Mouse (Mus musculus) gonadal fat pad, adult 2 months (tissue): ENCODE data around the gene Sobp. TPM values are rescaled to one million over a fixed set of nuclear protein-coding genes. Genes with fewer than 3 reads are reported as not detected.

Source experiments
- DNase-seq: peaks from one replicate; pipeline ENCODE4 v3.0.0-alpha.2; 2012; ENCODE audit warnings: low read depth
- polyA plus RNA-seq: library from polyadenylated mRNA; depleted of rRNA; stranded (reverse); fragments of >200 nt; gene quantifications from 2 replicates; pipeline ENCODE4 v1.2.3, GENCODE M21; 2012

The Sobp gene
- polyA plus RNA-seq, 1 experiment: 0.35 TPM

DNA sequence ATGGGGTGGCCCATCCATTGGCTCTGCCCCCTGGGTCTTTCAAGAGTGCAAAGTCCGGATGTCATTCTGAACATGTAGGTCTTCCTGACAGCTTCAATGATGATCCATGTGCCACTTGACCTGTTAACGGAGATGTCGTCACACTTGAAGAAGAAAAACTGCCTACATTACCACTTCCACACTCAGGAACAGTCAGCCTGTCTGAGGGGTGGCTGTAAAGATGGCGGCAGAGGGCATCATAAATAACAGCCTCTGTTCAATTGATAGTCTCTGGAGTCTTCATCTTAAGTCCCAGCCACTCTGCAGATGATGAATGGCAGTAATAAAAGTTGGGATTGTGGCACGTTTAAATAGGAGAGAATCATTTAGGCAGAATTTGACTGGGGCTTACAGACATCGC, 87.4 kb downstream of the Sobp start:
- DNase-seq: no peak

DNA sequence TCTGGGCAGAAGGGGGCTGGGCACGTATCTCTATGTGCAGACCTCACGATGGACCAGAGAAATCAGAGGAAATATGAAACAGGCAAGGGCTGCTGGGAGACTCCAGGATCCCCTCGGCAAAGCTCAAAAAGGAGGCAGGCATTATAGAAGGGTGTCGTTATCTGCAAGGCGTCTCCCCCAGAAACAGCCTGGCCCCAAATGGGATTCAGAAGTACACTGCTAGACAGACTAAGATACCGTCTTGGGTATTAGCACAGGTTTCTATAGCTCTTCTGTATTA, 90.3 kb downstream of the Sobp start:
- no peak for DNase-seq

- DNase-seq: no peak
These were observed 90.8 kb downstream of the Sobp start for GRCm38 (mm10) chr10:43083288-43084086.

- DNase-seq: no peak
These were observed 93.0 kb downstream of the Sobp start for GRCm38 (mm10) chr10:43081316-43081715.

DNA sequence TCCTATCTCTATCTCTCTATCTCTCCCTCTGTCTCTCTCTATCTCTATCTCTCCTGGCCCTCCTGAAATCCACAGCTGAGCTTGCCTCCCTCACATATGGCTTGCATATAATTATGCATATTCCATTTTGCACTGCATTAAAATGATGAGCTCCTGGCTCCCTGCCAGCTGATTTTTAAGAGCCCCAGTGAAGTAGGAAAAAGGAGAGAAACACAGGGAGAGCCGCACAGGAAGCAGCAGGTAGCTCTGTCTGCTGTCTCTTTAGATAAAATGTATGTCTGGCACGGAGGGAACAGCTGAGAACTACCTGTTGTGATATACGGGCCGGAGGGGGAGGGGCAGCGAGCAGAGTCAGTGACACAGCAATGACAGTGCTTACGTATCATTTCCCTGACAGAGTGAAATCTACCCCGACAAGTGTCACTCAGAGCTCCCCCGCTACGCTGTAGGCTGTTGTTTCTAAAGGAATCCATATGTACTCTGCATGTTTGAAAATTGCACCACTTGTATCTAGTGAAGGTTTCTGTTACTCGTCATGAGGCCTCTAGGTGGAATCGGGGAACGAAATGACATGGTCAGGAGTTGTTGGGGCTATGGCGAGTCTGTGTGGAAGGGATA, 98.7 kb downstream of the Sobp start:
- DNase-seq: no peak

DNA sequence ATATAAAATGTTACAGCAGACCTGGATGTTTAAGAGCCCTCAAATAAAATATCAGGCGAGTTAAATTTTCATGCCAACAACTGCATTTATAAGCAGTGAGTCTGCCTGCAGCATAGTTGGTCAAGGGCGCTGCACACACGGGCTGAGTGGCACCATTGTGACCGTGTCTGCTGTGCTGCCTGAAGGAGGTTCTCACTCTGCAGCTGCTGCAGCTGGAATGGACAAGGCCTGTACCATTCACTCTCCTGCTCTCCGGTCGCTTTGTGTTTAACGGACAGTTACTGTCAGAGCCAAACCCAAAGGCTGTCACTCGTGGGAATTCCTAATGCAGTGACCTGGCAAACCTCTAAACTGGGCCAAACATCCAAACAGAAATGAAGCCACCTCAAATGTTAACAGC, 101.0 kb downstream of the Sobp start:
- no peak for DNase-seq

- DNase-seq: no peak
These were observed 103.4 kb downstream of the Sobp start for GRCm38 (mm10) chr10:43070893-43071292.

DNA sequence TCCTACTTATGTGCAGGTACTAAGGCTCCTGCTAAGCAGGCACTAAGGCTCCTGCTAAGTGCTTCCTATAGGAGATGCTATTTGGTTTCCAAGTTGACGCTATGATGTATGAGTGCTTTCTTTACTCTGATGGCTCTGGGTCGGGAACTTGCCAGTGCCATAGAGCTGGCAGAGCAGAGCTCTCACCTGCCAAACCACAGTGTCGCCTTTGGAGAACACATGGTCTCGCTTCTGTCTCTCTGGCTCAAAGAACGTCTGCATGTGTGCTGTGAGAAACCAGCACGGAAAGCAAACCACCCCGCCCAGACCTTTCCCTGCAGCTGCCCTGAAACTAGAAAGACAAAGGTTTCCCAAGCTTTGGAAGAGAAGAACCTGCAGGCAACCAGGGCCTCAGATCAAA, 109.0 kb downstream of the Sobp start:
- no peak for DNase-seq

DNA sequence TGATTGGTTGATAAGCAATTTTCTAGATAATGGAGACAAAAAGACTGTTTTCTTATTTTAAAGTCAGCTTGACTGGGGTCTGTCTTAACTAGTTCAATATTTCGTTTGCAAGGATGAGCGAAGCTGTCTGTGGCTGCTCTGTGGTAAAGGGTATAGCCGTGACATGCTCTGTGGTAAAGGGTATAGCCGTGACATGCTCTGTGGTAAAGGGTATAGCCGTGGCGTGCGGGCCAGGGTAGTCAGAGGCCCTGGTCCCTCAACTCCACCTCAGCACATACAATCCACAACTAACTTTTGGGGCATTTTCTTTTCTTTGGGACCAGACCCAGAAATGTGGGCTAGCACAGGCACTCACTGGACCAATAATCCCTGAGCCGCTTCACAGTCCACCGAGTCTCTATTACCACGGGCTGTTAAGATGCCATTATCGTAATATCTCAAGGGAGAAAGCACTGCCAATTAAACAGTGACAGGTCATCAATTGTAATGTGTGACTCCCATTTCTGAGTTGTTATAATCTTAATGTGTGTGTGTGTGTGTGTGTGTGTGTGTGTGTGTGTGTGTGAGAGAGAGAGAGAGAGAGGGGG, 112.7 kb downstream of the Sobp start:
- no peak for DNase-seq

- DNase-seq: no peak
These were observed 118.9 kb downstream of the Sobp start for GRCm38 (mm10) chr10:43055405-43055804.

DNA sequence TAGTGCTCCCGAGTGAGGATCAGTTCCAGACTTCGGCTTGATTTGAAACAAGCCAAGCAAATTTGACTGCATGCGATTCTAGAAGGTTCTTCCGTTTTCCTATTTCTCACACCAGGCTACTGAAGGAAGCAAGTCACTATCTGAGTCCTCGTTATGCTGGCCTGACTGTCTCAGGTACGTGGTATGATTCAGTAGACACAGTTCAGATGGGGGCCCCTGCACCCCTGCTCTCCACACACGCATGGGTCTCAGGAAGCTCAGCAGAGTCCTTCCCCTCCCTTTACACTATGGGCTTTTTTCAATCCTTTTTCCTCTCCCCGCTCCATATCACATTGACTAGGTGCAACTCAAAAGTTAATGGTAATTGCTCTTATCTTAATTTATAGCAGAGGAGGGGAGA, 119.6 kb downstream of the Sobp start:
- DNase-seq: no peak

DNA sequence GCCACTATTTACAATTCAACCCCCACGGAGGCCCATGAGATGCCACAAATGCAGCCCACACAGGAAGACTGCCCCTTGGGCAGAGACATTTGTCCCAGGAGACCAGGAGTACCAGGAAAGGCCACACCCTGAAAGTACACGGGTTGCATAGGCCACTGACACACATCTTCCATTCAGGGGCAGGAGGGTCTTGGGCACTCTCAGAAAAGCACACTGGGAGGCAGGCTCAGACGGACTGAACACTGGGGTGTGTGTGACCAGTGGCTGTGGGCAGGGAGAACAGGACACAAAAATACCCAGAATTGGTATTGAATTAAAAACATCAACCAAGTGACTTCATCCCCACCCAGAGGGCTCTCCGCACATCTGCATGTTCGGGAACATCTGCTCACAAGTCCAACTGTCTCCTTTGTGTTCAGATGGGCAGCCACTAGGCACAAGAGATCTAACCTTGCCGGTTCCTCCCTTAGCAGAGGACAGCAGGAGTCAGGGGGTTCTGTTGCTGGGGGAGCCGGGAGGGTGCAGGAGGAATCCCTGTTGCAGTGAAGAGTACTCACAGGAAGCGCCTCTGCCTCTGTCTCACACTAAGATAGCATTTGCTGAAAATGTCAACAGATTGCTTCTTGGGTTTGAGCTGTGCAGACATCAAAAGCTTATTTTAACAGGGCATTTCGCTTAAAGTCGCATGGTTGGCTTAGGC, 120.3 kb downstream of the Sobp start:
- no peak for DNase-seq

DNA sequence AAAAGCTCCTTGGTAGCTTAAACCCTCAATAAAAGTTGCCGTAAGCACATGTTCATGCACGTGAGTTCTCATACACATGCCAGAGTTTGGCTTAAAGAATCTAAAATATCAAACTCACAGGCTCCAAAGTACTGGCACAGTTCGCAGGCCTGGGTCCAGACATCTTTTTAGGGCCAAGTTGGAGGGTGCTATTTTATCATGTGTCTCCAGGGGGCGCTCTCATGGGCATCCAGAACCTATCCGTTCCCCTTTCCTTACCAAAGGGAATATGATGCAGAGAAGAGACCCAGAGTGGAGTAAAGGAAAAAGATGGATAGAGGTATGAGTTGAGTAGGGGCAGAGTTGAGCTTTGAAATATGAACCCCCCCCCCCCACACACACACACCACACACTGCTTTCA, 121.9 kb downstream of the Sobp start:
- DNase-seq: no peak

DNA sequence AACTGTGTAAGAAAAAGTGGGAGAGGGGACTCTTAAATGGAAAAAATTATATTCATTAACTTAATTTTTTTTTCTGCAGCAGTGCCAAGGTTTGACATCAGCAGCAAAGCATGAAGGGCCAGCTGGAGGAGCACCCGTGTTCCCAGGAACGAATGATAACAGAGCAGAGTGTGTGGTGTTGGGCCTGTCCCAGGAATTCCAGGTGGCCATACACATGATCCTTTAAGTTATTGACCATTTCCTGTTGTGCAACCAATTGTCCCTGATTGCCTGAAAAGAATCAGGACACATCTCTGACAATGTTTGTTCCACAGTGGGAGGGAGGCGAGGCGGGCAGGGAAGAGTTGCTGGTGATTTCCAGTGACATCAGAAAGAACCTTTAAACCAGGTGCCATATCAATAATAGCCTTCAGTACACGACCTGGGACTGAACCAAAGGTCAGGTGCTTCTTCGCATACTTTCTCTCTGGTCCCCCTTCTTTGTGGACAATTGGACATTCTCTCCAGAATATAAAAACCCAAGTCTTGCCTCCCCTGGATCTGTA, 126.5 kb downstream of the Sobp start:
- DNase-seq: no peak

DNA sequence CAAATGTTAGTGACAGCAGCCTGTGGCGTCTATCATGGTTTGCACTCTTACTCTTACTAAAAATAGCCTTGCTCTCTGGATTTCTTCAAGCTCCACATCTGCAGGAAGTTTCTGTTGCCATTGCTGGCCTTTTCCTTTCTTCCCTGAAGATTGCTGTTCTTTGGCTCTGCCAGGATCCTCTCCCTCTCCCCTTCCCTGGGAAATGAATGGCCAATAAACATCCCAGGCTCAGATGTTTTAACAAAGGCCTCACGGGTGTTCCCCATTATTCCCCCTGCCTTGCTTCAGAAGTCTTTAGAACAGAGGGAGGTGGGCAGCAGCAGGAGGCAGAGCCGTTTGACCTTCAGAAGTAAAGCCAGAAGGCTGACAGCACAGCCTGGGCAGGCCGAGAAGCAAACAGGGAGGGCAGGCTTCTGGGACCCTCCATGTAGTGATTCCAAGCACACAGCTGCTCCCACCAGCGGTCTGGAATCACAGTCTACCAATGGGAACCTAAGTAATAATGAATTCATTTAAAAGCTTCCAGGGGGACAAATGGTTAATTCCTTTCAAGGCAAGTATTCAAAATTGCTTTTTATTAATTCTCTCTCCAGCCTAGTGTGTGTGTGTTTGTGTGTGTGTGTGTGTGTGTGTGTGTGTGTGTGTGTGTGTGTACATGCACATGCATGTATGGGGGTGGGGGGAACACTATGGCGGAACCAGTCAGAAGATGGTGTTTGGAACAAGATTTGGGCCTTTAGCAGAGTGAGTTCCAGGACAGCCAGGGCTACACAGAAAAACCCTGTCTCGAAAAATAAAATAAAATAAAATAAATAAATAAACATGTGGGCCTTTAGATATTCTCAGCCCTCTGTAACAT, 130.8 kb downstream of the Sobp start:
- DNase-seq: no peak

DNA sequence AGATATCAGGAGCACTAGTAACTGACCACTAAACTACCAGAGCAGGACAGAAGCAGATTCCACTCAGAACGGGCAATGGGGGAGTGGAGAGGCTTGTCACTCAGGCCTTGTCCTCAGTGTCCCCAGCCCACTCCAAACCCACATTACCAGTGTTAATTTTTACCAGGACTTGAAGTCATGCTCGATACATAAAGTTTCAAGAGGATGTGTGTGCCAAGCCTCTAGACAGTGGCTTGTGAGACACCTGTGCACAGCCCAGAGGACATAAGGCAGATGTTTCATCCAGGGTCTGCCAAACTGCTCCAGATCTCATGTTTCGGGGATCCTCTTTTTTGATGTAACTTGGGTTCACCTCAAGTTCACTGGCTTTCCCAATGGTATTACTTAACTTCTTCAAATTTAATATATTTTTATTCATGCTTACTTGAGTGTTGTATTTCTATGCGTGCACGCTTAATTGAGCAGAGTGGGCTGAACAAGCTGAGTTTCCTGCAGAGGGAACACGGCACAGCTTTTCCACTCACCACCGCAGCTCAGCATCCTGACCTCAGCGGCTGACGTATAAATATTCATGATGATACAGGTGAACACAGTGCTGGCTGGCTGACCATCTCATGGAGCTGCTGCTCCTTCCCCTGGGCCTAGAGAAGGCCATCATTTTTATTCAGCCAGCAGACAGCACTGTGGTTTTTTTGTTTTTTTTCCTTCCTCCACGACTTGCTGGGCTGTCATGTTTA, 131.6 kb downstream of the Sobp start:
- DNase-seq: no peak

GRCm38 (mm10) chr10:43041794-43042193, 132.5 kb downstream of the Sobp start:
- no peak for DNase-seq

DNA sequence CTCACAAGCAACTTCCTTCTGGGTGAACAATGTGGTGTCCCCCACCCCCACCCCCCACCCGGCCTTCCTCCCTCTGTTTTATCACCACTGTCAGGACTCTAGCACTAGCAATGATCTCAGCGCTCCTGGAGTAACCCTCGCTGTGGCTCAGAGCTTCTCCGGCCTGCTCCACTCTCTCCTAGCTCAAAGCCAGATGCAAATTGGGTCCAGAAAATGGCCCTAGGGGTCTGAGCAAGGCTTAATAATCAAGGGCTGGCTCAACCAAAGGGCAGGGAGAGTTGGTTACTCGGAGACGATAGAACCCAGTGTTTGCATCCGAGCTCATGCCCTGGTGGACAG, 136.9 kb downstream of the Sobp start:
- DNase-seq: no peak

GRCm38 (mm10) chr10:43036646-43037454, 137.5 kb downstream of the Sobp start:
- no peak for DNase-seq

DNA sequence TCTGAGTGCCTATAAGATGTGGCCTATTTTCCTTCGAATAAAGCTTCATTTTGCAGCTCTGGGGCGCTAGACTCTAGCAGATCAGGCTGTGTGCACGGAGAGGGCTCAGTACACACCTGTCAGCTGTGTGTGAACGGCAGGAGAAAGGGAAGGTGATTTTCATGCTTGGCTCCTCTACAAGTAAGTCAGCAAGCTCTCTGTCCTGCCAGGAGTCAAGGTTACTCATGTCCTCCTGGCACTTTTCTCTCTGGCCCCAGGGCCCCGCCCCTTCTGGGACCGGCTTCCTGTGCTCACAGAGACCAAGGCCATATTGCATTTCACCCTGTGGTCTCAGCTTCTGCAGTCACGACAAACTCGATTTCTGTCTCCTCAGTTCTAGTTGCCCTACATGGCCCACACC, 138.8 kb downstream of the Sobp start:
- no peak for DNase-seq
